ENCODE assay signal across 19 mouse cellular contexts in the genomic region with DNA sequence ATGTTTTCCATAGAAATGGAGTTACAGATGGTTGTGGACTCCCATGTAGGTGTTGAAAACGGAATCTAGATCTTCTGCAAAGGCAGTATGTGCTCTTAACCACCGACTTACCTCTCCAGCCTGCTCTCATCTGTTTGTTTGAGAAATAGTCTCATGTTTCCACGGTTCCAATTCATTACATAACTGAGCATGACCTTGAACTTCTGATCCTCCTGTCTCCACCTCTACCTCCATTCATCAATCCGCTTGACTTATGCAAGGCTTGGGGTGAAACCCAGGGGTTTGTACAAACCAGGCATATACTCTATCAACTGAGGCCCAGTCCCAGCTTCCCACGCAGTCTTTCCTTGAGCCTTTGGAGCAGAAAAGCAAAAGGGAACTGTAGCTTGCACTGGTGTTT.
"Had no signal": no experiment of that assay in that cellular context is flagged by ENCODE, and none has a peak within 500 bp of the region (broad histone marks: within the 10 kb centered on the region; RNA-seq: fewer than 3 reads in every experiment).

No protein-coding gene starts in this region.

- H3K9me3 ChIP-seq: midbrain, embryonic 10.5 days; midbrain, embryonic 12.5 days; neural tube, embryonic 12.5 days; neural tube, embryonic 15.5 days had no signal

- H3K36me3 ChIP-seq: midbrain, embryonic 10.5 days; midbrain, embryonic 12.5 days; neural tube, embryonic 12.5 days; neural tube, embryonic 15.5 days had no signal

- DNase-seq: lung, adult 18-20 months; lung, embryonic 14.5 days; lung, postnatal 10 days; lung, postnatal 4 days; midbrain, embryonic 14.5 days; retina, postnatal 1 day; right cerebral cortex, adult 18-20 months; right cerebral cortex, postnatal 25 days; right cerebral cortex, postnatal 4 days; spleen, adult 18-20 months; thymus, adult 18-20 months; thymus, postnatal 14 days; thymus, postnatal 36 days had no signal

- H3K4me3 ChIP-seq: midbrain, embryonic 10.5 days; midbrain, embryonic 12.5 days; myocyte; neural tube, embryonic 12.5 days; neural tube, embryonic 15.5 days had no signal

- H3K27ac ChIP-seq: midbrain, embryonic 10.5 days; midbrain, embryonic 12.5 days; neural tube, embryonic 12.5 days; neural tube, embryonic 15.5 days had no signal

- H3K27me3 ChIP-seq: midbrain, embryonic 12.5 days; neural tube, embryonic 12.5 days; neural tube, embryonic 15.5 days had no signal

- H3K4me1 ChIP-seq: midbrain, embryonic 10.5 days; midbrain, embryonic 12.5 days had no signal

- ATAC-seq: midbrain, embryonic 16.5 days had no signal

- H3K9ac ChIP-seq: lung, embryonic 14.5 days; midbrain, embryonic 12.5 days; neural tube, embryonic 12.5 days; neural tube, embryonic 15.5 days had no signal

- H3K4me2 ChIP-seq: lung, embryonic 14.5 days; midbrain, embryonic 12.5 days; neural tube, embryonic 12.5 days; neural tube, embryonic 15.5 days had no signal
